Mouse (Mus musculus): Measurements from ENCODE around the gene Gm42742. TPM values are rescaled to one million over a fixed set of nuclear protein-coding genes. Genes with fewer than 3 reads are reported as not detected.
A peak's percentile ranks its signal among the peaks of the same experiment; 100 is the strongest.

The Gm42742 gene
- 37.7 TPM for polyA plus RNA-seq (2012; fragmentation: generic; extraction: Trizol)

GRCm38 (mm10) chr7:127020901-127021562 lies at the start of gene Gm42742, which contains the start of gene Prrt2:
Gm42742 (minus strand) TSS chr7:127021097.
Prrt2 (minus strand) TSS chr7:127021211.
- no peak within 1 kb of the TSS for H3ac ChIP-seq (ENCODE audit: control insufficient read depth, insufficient read length)
- H3K27me3 ChIP-seq (ENCODE audit: control insufficient read depth, insufficient read depth, insufficient read length): no peaks in the 10 kb centered on the region
- peaks cover 20% of the 10 kb centered on the region for H3K79me2 ChIP-seq (ENCODE audit: control insufficient read depth, insufficient read depth)
- H3K4me3 ChIP-seq: no peak within 1 kb of the TSS
- no peak within 1 kb of the TSS for H3K4me2 ChIP-seq (ENCODE audit: low read depth)
- TF ChIP-seq POLR2AphosphoS2 (IDR thresholded peaks at IDR 0.05; ENCODE audit: insufficient read length, low read depth) (peak; percentile 65), CEBPB (IDR thresholded peaks at IDR 0.05; ENCODE audit: insufficient read depth, poor library complexity, severe bottlenecking) (no peak), TCF12 (IDR thresholded peaks at IDR 0.05; ENCODE audit: insufficient read depth, poor library complexity, severe bottlenecking) (no peak)
- peaks cover 11% of the 10 kb centered on the region for H3K36me3 ChIP-seq (ENCODE audit: control insufficient read depth, insufficient read depth)

GRCm38 (mm10) chr7:127066317-127066716 lies 45.4 kb upstream of the Gm42742 start:
- Histone ChIP-seq H3ac (ENCODE audit: control insufficient read depth, insufficient read length) (no peak overlapping the region), H3K36me3 (ENCODE audit: control insufficient read depth, insufficient read depth) (no peaks in the 10 kb centered on the region), H3K27me3 (ENCODE audit: control insufficient read depth, insufficient read depth, insufficient read length) (no peaks in the 10 kb centered on the region), H3K79me2 (ENCODE audit: control insufficient read depth, insufficient read depth) (no peaks in the 10 kb centered on the region), H3K4me2 (ENCODE audit: low read depth) (peak overlapping the region; percentile 74), H3K4me3 (no peak overlapping the region)
- no peak for TF ChIP-seq POLR2A (IDR thresholded peaks at IDR 0.05; ENCODE audit: insufficient read length, low read depth)

- Histone ChIP-seq H3K36me3 (ENCODE audit: control insufficient read depth, insufficient read depth) (no peaks in the 10 kb centered on the region), H3ac (ENCODE audit: control insufficient read depth, insufficient read length) (no peak overlapping the region), H3K4me3 (no peak overlapping the region), H3K27me3 (ENCODE audit: control insufficient read depth, insufficient read depth, insufficient read length) (no peaks in the 10 kb centered on the region), H3K79me2 (ENCODE audit: control insufficient read depth, insufficient read depth) (no peaks in the 10 kb centered on the region), H3K4me2 (ENCODE audit: low read depth) (no peak overlapping the region)
- TF ChIP-seq TCF3 (IDR thresholded peaks at IDR 0.05; ENCODE audit: insufficient read length, low read depth): no peak
- no peak for TF ChIP-seq USF1 (IDR thresholded peaks at IDR 0.05; ENCODE audit: low read depth)
- TF ChIP-seq SRF (IDR thresholded peaks at IDR 0.05; ENCODE audit: control insufficient read depth, insufficient read length, low read depth): no peak
- TF ChIP-seq MAX (IDR thresholded peaks at IDR 0.05; ENCODE audit: low read depth): no peak
- TF ChIP-seq E2F4 (IDR thresholded peaks at IDR 0.05; ENCODE audit: insufficient read depth): no peak
- no peak for TF ChIP-seq POLR2AphosphoS2 (IDR thresholded peaks at IDR 0.05; ENCODE audit: insufficient read length, low read depth)
- no peak for TF ChIP-seq CEBPB (IDR thresholded peaks at IDR 0.05; ENCODE audit: insufficient read depth, poor library complexity, severe bottlenecking)
- TF ChIP-seq REST (IDR thresholded peaks at IDR 0.05; ENCODE audit: insufficient read depth, insufficient read length): no peak
- no peak for TF ChIP-seq MYOG (IDR thresholded peaks at IDR 0.05; ENCODE audit: control insufficient read depth in 1 of 3, insufficient read depth in 1 of 3, insufficient read length in 2 of 3, low read depth in 2 of 3)
- TF ChIP-seq POLR2A (IDR thresholded peaks at IDR 0.05; ENCODE audit: insufficient read length, low read depth): no peak
- TF ChIP-seq MYOD1 (IDR thresholded peaks at IDR 0.05; ENCODE audit: control insufficient read depth in 1 of 3, insufficient read length in 2 of 3, low read depth in 2 of 3): no peak
- no peak for TF ChIP-seq TCF12 (IDR thresholded peaks at IDR 0.05; ENCODE audit: insufficient read depth, poor library complexity, severe bottlenecking)
Observed at GRCm38 (mm10) chr7:127065538-127065937, 44.6 kb upstream of the Gm42742 start.

- H3K36me3 ChIP-seq (ENCODE audit: control insufficient read depth, insufficient read depth): no peaks in the 10 kb centered on the region
- H3K4me3 ChIP-seq: no peak overlapping the region
- peaks cover 43% of the 10 kb centered on the region for H3K27me3 ChIP-seq (ENCODE audit: control insufficient read depth, insufficient read depth, insufficient read length)
- H3K79me2 ChIP-seq (ENCODE audit: control insufficient read depth, insufficient read depth): no peaks in the 10 kb centered on the region
- no peak for TF ChIP-seq REST (IDR thresholded peaks at IDR 0.05; ENCODE audit: insufficient read depth, insufficient read length)
- TF ChIP-seq POLR2AphosphoS2 (IDR thresholded peaks at IDR 0.05; ENCODE audit: insufficient read length, low read depth): no peak
- TF ChIP-seq SRF (IDR thresholded peaks at IDR 0.05; ENCODE audit: control insufficient read depth, insufficient read length, low read depth): no peak
- TF ChIP-seq USF1 (IDR thresholded peaks at IDR 0.05; ENCODE audit: low read depth): no peak
- no peak for TF ChIP-seq E2F4 (IDR thresholded peaks at IDR 0.05; ENCODE audit: insufficient read depth)
- no peak for TF ChIP-seq CEBPB (IDR thresholded peaks at IDR 0.05; ENCODE audit: insufficient read depth, poor library complexity, severe bottlenecking)
- TF ChIP-seq TCF12 (IDR thresholded peaks at IDR 0.05; ENCODE audit: insufficient read depth, poor library complexity, severe bottlenecking): no peak
- no peak for TF ChIP-seq TCF3 (IDR thresholded peaks at IDR 0.05; ENCODE audit: insufficient read length, low read depth)
- no peak for TF ChIP-seq MAX (IDR thresholded peaks at IDR 0.05; ENCODE audit: low read depth)
- TF ChIP-seq POLR2A (IDR thresholded peaks at IDR 0.05; ENCODE audit: insufficient read length, low read depth): no peak
- no peak for TF ChIP-seq MYOD1 (IDR thresholded peaks at IDR 0.05; ENCODE audit: control insufficient read depth in 1 of 3, insufficient read length in 2 of 3, low read depth in 2 of 3)
- no peak for TF ChIP-seq MYOG (IDR thresholded peaks at IDR 0.05; ENCODE audit: control insufficient read depth in 1 of 3, insufficient read depth in 1 of 3, insufficient read length in 2 of 3, low read depth in 2 of 3)
- no peak overlapping the region for H3ac ChIP-seq (ENCODE audit: control insufficient read depth, insufficient read length)
- no peak overlapping the region for H3K4me2 ChIP-seq (ENCODE audit: low read depth)
Observed at GRCm38 (mm10) chr7:127055026-127055585, 34.2 kb upstream of the Gm42742 start.

All from myocyte (in vitro differentiated cells).